Mouse (Mus musculus) thymus, postnatal 4 days (tissue): ENCODE data around the gene Zmiz1.

Source experiments
- DNase-seq: peaks from one replicate; pipeline ENCODE4 v3.0.0; 2021

Gene Zmiz1

DNA sequence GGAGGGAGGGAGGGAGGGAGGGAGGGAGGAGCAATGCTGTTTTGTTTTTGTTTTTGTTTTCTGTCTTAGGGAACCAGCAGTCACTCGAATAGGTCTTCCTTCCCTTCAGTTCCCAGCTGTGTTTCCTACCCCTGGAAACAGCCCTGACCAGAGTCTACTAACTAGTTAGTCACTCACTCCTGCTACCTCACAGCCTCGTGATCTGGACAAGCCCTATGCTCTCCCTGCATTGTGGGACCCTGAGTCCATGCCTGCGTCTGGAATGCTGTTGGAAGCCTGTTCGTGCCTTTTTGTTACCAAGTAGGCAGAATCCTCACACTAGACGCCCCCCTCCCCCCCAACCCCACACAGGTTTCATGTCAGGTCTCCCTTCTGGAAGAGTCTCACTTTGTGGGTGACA lies 15.0 kb downstream of the Zmiz1 start:
- DNase-seq: no peak

DNA sequence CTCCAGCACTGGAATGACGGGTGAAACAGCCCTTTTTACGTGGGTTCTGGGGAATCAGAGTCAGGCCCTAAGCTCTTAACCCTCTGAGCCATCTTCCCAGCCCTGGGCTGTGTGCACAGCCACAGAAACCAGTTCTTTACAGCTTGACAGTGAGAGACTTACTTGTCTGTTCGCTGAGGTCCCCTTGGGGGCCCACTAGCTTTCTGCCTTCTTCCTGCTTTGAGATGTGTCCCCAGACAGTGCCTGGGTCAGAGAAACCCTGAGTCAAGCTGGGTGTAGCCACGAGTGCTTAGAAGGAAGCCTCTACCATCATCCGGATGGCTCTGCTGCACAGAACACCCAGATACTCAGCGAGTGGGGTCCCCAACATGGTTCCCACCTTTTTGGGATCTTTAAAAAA lies 15.7 kb downstream of the Zmiz1 start:
- peak; percentile 61 for DNase-seq

DNA sequence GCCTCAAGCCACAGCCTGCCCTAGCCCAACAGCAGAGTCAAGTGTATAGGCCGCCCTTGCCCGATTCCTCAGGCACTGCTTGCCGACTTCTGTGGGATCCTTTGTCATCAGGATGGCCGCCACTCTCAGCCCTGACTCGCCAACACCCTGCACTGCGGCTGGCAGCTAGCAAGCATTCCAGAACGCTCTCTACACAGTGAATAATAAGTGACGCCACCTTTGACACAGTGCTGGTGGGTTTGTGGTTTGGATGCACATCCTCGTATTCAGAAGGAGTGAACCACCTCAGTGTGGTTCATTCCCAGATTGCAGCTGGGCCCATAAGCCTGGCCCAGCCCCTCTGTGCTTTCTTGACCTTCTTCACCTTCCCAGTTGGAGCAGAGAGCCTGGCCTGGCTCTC lies 17.1 kb downstream of the Zmiz1 start:
- no peak for DNase-seq

DNA sequence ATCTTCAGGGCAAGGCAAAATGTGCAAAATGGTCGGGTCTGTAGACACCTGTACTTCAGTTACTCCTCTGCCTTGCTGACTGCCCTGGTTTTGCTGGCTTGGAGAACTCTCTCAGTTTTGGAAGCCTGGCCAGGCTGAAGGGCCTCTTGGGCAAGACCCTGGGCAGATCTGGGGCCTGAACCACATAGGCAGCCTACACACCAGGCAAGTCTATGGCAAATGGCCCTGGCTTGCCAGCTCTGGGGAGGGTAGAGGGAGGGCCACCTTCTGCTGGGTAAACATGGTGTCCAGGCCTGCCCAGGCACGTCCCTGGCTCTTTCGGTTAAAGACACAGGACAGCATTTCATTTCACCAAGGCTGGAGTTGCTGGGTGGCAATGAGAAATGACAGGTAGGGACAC lies 17.5 kb downstream of the Zmiz1 start:
- no peak for DNase-seq

DNA sequence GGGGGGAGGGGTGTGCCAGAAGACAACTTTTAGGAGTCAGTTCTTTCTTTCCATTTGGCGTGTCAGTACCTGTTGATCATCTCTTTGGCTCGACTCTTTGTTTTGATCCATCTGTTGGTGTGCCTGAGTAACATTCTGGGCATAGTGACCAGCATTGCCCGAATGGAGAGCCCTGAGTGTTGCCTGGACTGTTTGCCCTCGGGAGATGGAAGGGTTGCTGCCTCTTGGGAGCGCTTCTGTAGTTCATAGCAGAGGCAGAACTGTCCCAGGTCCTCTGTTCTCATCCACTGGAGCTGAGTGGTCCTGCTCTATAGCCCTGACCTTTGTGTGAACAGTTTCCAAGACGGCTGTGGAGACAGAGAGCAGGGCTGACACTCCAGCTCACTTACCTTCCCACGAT lies 18.3 kb downstream of the Zmiz1 start:
- DNase-seq: no peak

DNA sequence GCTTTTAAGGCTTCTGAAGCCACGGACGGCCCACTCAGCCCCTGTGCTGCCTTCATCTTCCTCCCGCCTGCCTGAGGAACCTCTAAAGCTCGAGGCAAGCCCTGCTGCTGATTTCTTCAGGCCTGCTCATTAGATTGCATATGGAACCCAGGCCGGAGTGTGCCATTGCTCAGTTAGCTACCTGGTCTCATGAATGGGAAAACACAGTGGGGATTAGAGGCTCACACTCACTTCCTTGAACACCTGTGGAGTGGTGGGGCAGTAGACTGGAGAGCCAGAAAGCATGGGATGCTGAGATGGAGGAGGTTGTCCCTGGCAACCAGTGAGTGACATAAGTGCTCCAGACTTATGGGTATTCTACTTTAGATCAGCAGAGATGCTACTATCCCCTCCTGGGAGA lies 19.3 kb downstream of the Zmiz1 start:
- no peak for DNase-seq

DNA sequence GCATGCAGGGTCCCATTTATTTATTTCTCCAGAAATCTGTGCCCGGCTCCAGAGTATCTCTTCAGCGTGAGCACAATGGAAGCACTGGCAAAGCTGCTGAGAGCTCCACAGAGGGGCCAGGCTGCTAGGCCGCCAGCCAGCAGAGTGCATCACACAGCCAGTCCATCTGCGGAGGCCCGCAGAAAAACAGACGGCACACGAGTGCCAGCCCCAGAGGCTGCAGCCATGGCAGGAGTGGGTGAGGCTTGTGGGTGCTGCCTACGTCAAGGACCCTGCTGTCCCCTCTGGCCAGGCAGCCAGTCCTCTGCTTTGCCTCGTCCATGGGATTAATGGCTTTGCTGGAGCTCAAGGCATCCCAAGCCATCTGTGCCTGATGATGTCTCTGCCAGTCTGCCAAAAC lies 19.8 kb downstream of the Zmiz1 start:
- no peak for DNase-seq

DNA sequence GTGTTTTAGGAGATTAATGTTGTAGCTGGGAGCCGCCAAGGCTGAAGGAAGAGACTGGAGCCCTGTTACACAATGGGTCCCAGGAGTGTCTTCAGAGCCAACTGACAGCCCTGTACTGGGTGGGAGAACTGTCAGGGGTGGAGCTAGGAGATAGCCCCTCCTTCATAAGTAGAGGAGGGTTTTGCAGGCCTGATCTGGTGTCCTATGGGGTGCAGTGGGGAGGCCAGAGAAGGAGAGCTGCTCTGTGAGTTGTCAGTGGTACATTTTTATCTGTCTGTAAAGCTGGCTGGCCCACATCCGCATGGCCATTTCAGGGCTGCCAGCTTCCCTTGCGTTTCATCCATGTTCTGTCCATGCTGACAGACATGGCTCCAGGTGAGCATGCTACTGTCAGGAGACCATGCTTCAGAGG lies 20.9 kb downstream of the Zmiz1 start:
- no peak for DNase-seq

DNA sequence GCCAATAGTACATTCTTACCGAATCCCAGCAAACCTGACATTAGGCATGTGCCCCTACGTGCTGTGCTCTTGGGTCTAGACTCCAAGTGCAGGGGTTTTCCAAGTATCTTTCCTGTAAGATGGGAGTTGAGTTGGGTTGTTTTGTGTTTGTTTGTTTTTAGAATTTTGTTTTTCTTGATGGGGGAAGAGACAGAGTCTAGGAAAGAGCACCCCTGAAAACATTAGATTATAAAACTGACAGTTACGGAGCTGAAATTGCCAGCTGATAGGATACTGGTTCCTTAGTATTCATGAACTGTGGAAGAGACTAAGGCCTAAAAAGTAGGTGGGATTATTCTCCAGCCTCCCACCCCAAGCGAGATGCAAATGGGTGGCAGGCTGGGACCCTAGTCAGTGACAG lies 21.5 kb downstream of the Zmiz1 start:
- DNase-seq: no peak

DNA sequence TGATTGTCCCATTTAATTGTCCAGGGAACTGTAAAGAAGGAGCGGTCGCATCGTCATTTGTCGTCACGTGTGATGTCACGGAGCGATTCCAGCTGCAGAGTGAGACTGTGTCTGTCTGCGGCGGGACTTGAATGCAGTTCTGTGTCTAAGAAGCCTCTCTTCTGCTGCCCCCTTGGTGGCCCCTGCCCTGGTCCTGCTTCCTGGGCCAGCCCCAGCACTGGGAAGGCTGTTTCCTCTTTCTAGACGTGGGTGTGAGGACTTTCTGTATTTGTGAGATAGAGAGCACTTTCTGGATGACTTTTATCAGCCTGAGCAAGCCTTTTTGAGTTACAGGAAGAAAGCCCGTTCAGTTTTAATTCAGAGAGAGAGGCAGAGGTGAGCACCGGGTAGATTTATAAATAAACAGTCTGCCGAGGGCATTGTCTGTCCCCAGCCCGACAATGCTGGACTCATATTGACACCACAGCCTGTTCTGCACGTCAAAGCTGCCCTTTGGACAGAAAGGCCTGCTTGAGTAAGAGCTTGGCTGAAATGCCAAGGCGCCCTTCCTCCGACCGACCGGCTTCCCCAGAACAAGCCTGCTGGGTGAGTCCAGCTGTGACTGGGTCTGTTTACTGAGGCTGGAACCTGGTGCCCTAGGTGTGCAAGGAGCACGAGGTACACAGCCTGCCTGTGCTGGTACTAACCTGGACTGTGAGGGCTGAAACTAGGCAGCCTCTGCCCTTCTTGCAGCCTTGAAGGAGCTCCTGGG lies 22.1 kb downstream of the Zmiz1 start:
- peak; percentile 51 for DNase-seq

DNA sequence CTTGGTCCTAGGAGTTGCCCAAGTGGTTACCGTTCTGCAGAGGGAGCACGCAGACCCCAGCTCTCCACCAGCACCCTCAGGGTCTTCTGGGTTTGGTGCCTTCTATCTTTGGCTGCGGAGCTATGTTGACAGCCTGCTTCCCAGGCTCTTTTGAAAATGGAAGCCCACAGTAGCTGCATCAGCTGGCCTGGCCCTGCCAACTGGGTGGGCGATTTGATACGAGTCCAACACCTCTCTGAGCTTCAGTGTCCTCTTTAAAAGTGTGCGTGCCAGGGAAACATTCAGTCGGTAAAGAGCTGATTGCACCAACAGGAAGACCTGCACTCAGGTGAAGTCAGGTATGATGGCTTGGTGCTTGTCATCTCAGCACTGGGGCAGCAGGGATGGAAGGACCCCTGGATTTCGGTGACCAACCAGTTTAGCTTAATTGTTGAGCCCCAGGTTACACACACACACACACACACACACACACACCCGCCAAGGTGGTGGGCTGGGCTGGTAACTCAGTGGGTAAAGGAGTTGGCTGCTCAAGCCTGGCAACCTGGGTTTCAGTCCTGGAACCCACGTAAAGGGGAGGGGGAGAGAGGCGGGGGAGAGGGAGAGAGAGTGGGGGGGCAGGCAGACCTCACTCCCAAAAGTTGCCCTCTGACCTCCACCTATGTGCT lies 22.8 kb downstream of the Zmiz1 start:
- no peak for DNase-seq

DNA sequence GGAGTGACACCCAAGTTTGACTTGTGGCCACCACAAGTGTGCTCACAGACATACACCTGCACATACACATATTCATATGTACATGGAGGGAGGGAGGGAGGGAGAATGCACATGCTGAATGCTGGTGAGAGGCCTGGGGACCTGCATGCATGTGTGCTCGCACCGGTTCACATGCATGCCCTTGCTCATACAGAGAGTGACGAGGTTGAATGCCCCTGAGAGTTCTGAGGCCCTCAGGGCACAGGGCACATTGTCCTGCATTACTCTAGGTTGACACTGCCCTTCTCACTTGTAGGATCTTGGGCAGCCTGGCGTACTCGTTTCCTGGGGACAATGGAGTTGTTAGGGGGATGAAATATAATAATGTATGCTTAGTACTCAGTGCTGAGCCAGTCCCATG lies 23.4 kb downstream of the Zmiz1 start:
- DNase-seq: no peak

DNA sequence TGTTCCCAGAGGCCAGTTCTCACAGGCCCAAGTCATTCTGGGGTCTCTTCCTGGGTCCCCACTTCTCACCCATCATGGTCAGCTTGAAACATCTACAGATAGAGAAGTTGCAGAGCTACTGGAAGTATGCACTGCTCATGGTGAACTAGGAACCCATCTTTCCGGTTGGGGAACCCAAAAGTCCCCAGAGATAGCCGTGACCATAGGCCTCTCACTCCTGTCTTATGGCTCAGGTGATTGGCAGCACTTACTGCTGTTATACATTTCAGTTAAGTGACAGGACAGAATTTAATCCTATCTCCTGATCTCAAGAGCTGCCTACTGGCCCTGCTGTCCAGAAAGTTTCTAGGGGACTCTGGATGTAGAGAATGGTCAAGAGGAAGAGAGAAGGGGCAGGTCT lies 24.3 kb downstream of the Zmiz1 start:
- no peak for DNase-seq

DNA sequence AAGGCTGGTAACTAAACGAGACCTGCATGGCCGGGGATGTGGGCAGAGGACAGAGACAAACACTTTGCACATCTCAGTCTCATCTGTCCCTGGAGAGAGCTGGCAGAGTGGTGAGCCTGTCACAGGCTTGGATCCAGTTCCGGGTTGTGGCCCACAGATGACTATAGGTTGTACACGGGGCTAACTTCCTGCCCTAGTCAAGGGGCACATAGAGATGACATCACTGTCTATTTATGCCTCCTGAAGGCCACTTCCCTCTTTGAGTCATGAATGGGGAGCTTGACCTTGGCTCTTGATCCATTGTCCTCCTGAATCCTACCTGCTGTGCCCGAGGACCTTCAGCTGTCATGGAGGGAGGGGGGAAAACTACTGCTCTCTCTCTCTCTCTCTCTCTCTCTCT lies 25.1 kb downstream of the Zmiz1 start:
- DNase-seq: no peak

DNA sequence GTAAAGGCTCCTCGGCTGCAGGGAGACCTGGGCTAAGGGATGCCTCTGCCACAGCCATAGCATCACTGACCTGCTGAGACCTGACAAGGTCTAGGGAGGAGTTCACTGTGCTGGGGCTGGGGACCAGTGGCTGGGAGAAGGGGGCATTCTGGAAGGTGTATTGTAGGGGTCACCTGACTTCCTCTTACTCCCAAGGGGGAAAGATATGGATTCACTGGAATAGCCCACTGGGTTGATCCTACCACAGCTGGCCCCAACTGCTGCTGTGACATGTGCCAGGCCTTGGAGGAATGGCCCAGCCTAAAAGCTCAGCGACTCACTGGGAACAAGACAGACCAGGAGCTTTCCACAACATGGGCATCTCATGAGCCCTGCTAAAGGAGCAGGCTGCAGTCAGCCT lies 27.2 kb downstream of the Zmiz1 start:
- no peak for DNase-seq

DNA sequence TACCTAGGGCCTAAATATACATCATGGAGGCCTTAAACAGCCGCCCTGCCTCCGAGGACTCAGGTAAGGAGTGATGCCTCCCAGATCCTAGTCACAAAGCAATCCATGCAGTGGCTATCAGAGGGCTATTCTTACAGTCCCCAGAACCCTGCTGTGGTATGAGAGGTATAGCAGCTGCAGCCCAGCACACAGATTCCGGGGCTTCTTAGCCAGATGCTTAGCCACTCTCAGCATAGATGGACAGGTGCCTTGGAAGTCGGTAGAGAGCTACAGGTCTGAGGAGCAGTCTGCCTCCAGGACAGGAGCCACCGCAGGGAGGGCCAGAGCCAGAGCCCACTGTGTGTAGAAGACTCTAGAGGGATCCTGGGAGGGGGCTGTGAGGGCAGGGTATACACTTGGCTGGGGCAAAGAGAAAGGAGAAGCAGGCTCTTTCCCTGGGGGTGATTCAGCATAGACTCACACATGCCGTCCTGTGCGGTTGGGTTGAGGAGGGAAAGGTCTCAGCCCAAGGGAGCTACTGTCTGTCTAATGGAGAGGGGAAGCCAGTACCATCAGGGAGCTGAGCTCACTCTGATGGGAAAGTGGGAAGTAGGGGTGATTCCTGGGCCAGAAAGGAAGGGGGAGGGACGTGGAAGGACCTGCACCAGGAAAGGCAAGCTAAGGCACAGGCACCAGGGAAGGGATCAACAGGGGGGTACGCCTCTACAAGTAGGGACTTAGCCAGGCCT lies 27.9 kb downstream of the Zmiz1 start:
- DNase-seq: no peak

DNA sequence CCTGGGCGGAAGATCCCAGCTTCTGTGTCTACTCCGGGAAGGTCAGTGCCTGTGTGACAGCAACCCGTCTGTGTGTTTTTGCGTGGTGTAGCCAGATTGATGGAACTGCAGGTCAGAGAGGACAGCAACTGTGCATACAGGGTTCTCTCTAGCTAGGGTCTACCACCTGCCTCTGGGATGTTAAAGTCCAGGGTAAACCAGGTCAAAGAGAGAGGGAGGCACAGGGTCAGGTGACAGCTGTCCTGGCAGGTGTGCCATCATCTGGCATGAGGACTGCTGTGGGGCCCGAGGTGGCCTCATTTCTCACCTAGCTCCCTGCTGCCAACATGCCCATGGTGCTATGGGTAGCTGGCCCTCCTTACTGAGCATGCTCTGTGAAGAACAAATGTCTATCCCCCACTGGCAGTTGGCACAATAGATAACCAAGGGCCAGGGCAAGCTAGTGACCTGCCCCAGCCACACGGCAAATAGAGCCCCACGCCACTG lies 28.5 kb downstream of the Zmiz1 start:
- peak; percentile 60 for DNase-seq

DNA sequence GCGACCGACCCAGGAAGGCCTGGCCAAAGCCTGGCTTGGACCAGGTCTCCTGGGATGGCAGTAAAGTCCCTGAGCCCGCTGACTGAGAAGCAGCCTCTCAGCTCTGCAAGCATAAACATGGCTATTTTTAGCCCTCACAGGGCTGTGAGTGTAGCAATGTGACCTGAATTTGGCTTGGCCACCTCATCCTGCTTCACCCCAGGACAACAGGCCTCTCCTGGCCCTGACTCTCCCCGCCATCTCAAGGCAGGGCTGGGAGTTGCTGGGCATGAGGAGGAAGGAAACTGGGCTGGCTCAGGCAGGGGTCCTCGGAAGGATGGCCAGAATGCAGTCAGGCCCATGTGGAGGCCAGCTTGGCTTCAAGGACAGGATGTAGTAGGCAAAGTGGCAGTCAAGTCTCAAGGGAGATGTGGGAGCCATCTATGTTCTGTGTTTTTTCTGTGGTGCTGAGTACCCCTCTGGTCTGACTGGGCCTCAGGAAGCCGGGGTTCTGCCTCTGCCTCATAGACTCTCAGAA lies 29.2 kb downstream of the Zmiz1 start:
- DNase-seq: no peak

DNA sequence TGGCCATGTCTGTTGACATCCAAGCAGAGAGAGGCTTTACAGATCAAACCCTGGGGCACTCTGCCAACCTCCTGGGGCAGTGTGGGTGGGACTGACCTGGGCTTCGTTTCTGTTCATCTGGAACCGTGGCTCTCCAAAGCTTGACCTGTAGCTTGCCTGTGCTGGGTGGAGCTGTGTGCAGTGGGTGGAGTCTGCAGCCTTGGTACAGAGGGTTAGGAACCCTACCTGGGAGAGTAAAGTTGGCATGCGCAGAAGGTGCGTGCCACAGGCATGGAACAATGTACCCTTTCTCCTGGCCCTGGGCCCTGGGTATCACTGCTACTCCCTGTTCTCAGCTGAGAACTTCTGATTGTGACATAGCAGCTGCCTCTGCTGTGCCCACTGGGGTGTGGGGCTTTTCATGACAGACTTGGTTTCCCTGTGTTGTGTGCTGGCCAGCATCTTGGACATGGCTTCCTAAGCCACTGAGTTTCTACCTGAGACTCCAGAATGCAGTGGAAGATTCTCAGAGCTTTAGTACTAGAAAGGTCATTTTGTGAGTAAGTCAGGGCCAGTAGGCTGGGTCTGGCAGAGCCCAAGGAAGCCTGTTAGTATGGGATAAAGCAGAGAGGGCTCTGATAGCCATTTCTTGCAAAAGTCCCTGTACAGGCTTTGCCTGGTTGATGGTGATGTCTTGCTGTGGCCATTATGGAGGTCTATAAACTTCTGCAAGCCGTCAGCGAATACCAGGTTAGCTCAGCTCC lies 30.5 kb downstream of the Zmiz1 start:
- DNase-seq: no peak

DNA sequence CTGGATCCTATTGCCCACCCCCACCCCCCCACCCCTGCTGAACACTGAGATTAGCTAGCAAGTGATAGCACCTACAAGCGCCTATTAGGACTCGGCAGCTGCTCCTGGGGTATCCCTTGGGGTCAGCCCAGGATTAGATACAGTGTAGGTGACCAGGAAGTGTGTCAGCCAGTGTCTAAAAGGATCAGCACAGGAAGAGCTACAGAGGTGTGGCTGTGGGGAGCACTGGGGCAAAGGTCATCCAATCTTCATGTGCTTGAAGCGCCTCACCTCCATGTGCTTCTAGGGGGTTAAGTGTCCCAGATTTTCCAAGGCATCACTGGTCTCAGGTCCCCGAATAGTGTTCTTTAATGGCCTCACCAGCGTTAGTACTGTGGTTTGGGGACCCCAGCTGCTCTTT lies 33.0 kb downstream of the Zmiz1 start:
- no peak for DNase-seq

DNA sequence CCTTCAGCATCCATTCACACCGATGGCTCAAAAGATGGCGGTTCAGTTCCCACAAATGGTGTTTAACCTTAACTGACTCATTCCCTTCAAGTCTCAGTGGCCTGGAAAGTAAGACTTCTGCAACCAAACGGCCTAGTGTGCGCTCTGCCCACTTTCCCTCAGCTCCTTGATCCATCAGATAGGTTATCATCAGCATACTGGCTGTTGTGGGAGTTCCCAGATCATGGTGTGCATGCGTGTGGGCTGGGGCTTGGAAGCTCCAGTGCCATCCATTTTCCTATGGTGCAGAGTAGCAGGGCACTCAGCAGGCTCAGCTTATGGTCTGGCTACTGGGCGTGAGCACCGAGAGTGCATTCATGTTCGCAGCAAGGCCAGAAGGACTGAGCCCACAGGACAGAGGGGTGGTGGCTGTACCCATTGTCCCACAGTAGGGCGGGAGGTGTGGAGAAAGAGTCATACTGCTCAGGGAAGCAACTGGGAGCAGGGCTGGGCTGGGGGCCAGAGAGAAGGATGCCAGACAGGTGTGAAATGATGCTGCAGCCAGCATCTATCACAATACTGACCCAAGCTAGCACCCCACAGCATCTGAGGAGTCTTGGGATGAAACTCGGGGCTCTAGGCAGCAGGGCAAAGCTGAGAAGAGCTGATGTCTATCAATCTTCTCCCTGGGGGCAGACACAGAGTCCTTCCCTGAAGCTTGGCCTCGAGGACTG lies 33.7 kb downstream of the Zmiz1 start:
- no peak for DNase-seq
